Mouse (Mus musculus) bone marrow macrophage, adult 2 months (primary cell): Measurements from ENCODE around the gene Helb.

Source experiments
- CTCF ChIP-seq: IDR thresholded peaks from 2 replicates; pipeline ENCODE4 v1.5.1; 2012; ENCODE audit warnings: low read depth, mild to moderate bottlenecking, low read length, moderate library complexity
- POLR2A ChIP-seq: IDR thresholded peaks from 2 replicates; pipeline ENCODE4 v1.6.1; 2012; ENCODE audit warnings: mild to moderate bottlenecking, low read depth, low read length, borderline replicate concordance

DNA sequence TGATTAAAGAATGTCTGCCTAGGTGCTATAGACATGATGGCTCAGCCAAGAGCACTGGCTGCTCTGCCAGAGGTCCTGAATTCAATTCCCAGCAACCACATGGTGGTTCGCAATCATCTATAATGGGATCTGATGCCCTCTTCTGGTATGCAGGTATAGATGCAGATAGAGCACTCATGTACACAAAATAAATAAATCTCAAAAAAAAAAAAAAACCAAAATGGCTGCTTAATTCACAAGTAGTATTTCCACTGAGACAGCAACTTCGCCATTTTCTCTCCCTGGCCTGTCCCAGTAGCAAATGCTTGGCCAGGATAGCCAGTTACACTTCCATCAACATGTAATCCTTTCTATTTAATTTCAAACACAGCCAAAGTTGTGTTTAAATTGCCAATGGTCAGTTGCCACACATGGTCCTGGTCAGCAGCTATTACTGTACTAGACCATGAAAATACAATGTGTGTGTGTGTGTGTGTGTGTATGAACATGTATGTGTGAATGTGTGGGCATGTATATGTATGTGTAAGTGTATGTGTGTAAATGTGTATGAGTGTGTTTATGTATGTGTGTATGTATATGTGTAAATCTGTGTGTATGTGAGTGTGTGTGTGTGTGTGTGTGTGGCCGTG lies 982 bp downstream of the Helb start:
- TF ChIP-seq POLR2A (no peak), CTCF (no peak)
